Mouse (Mus musculus) E14TG2a.4 (cell line): ENCODE measurements around the gene Cnmd.

Source experiments
- H3K27me3 ChIP-seq: 2 replicates; pipeline ENCODE4 v1.6.1; 2014; ENCODE audit warnings: low read length, control low read depth; ENCODE audit not compliant: insufficient read depth
- H3K36me3 ChIP-seq: 2 replicates; pipeline ENCODE4 v1.6.1; 2014; ENCODE audit warnings: low read length, control low read depth; ENCODE audit not compliant: insufficient read depth
- H3K4me1 ChIP-seq: replicated peaks from 2 replicates; pipeline ENCODE4 v1.6.1; 2014; ENCODE audit warnings: low read depth, low read length, control low read depth
- H3K4me3 ChIP-seq: replicated peaks from 2 replicates; pipeline ENCODE4 v1.5.1; 2014; ENCODE audit warnings: mild to moderate bottlenecking, low read length
- H3K9me3 ChIP-seq: 2 replicates; pipeline ENCODE4 v1.6.1; 2014; ENCODE audit warnings: low read length, control low read depth
- CTCF ChIP-seq: conservative IDR thresholded peaks from 2 replicates; pipeline ENCODE4 v1.5.1; 2014; ENCODE audit warnings: low read length
- NANOG ChIP-seq: IDR thresholded peaks from 2 replicates; pipeline ENCODE4 v1.6.1; 2014; ENCODE audit warnings: borderline replicate concordance, low read length, mixed read lengths
- POU5F1 ChIP-seq: IDR thresholded peaks from 2 replicates; pipeline ENCODE4 v1.6.1; 2014; ENCODE audit warnings: low read length, borderline replicate concordance

The Cnmd gene

DNA sequence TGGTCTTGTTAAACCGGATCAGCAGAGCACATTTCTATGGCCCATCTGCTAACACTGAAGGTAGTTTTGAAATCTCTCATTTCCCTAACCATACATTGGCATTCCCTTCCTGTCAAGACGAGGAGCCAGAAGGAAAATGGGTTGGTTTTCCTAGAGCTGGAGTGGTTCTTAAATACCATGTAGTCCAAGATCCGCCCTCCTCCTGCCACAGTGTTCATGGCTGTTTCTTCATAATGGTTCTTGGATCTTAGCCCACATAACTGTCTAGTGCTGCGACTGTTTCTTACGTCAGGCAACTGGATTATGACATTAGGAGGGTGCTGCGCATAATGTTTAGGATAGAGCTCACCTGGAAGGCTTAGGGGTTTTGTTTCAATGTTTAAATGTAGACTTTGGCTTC, 29.6 kb downstream of the Cnmd start:
- peaks cover 47% of the 10 kb centered on the region for H3K36me3 ChIP-seq
- no peaks in the 10 kb centered on the region for H3K9me3 ChIP-seq
- no peaks in the 10 kb centered on the region for H3K27me3 ChIP-seq
- H3K4me1 ChIP-seq, result no peaks in the 10 kb centered on the region
- no peak for TF ChIP-seq CTCF
- no peak for TF ChIP-seq NANOG
- TF ChIP-seq POU5F1, result no peak
- H3K4me3 ChIP-seq, result no peak overlapping the region

- H3K27me3 ChIP-seq, result no peaks in the 10 kb centered on the region
- no peaks in the 10 kb centered on the region for H3K4me1 ChIP-seq
- H3K36me3 ChIP-seq, result peaks cover 95% of the 10 kb centered on the region
- H3K4me3 ChIP-seq, result no peak overlapping the region
- no peaks in the 10 kb centered on the region for H3K9me3 ChIP-seq
- TF ChIP-seq POU5F1 (no peak), CTCF (no peak), NANOG (no peak)
These were observed 40.8 kb downstream of the Cnmd start for GRCm38 (mm10) chr14:79621143-79621542.

- no peaks in the 10 kb centered on the region for H3K27me3 ChIP-seq
- no peaks in the 10 kb centered on the region for H3K4me1 ChIP-seq
These were observed 42.2 kb downstream of the Cnmd start for GRCm38 (mm10) chr14:79619802-79620201.

GRCm38 (mm10) chr14:79617121-79617828, 44.7 kb downstream of the Cnmd start:
- TF ChIP-seq CTCF (peak; percentile 19), POU5F1 (no peak), NANOG (no peak)
- Histone ChIP-seq H3K27me3 (no peaks in the 10 kb centered on the region), H3K36me3 (peaks cover 93% of the 10 kb centered on the region), H3K4me1 (no peaks in the 10 kb centered on the region), H3K9me3 (no peaks in the 10 kb centered on the region), H3K4me3 (no peak overlapping the region)

More at GRCm38 (mm10) chr14:79619802-79620201, 42.2 kb downstream of the Cnmd start:
- Histone ChIP-seq H3K36me3 (peaks cover 92% of the 10 kb centered on the region), H3K4me3 (no peak overlapping the region), H3K9me3 (no peaks in the 10 kb centered on the region)
- TF ChIP-seq CTCF (no peak), NANOG (no peak), POU5F1 (no peak)

GRCm38 (mm10) chr14:79608286-79608685, 53.7 kb downstream of the Cnmd start:
- Histone ChIP-seq H3K27me3 (no peaks in the 10 kb centered on the region), H3K4me1 (no peaks in the 10 kb centered on the region), H3K4me3 (no peak overlapping the region), H3K9me3 (no peaks in the 10 kb centered on the region), H3K36me3 (peaks cover 97% of the 10 kb centered on the region)
- TF ChIP-seq NANOG (no peak), CTCF (no peak), POU5F1 (no peak)

GRCm38 (mm10) chr14:79607352-79607751, 54.6 kb downstream of the Cnmd start:
- Histone ChIP-seq H3K9me3 (no peaks in the 10 kb centered on the region), H3K27me3 (no peaks in the 10 kb centered on the region), H3K4me3 (no peak overlapping the region), H3K4me1 (no peaks in the 10 kb centered on the region), H3K36me3 (peaks cover 97% of the 10 kb centered on the region)
- TF ChIP-seq NANOG (no peak), CTCF (no peak), POU5F1 (no peak)

DNA sequence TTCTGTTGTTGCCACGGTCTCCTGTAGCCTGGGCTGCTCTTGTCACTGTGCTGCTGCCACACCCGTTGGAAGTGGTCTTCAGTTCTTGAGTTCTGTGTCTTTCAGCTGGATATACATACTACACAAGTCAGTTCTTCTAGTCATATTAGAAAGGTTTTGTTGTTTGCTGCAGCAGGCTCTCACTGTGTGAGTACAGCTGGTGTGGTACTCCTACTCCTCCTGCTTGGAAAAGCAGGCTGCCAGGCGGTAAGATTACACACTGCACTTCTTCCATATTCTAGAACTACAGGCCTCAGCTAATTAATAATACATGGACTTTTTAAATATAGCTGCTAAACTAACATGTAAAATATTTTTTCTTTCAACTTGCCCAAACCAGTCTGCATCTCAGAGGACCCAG, 55.1 kb downstream of the Cnmd start:
- Histone ChIP-seq H3K4me3 (no peak overlapping the region), H3K9me3 (no peaks in the 10 kb centered on the region), H3K4me1 (no peaks in the 10 kb centered on the region), H3K36me3 (peaks cover 97% of the 10 kb centered on the region), H3K27me3 (no peaks in the 10 kb centered on the region)
- TF ChIP-seq CTCF (no peak), NANOG (no peak), POU5F1 (no peak)

- H3K4me1 ChIP-seq, result no peaks in the 10 kb centered on the region
- no peak for TF ChIP-seq NANOG
- TF ChIP-seq POU5F1, result no peak
- no peak for TF ChIP-seq CTCF
- H3K27me3 ChIP-seq, result no peaks in the 10 kb centered on the region
- no peak overlapping the region for H3K4me3 ChIP-seq
- no peaks in the 10 kb centered on the region for H3K9me3 ChIP-seq
- peaks cover 97% of the 10 kb centered on the region for H3K36me3 ChIP-seq
These were observed 55.6 kb downstream of the Cnmd start for GRCm38 (mm10) chr14:79606392-79606791.

- no peaks in the 10 kb centered on the region for H3K4me1 ChIP-seq
- TF ChIP-seq POU5F1 (no peak), NANOG (no peak), CTCF (no peak)
- H3K27me3 ChIP-seq, result no peaks in the 10 kb centered on the region
- H3K9me3 ChIP-seq, result no peaks in the 10 kb centered on the region
- H3K36me3 ChIP-seq, result peaks cover 97% of the 10 kb centered on the region
- H3K4me3 ChIP-seq, result no peak overlapping the region
These were observed 56.1 kb downstream of the Cnmd start for GRCm38 (mm10) chr14:79605881-79606280.
